ENCODE assay signal across 8 mouse cellular contexts in genomic region chr17:87282007-87282705, GRCm38 (mm10). TPM values are rescaled to one million over a fixed set of nuclear protein-coding genes. Genes with fewer than 3 reads are reported as not detected.
DNase-seq lines count a peak whose midpoint lies in the region; ATAC-seq and TF ChIP-seq lines count a peak whose summit lies in the region.

No protein-coding gene starts in this region.

- H3K9ac ChIP-seq in hindbrain, postnatal 0 days (replicated peaks; ENCODE audit: low read length) = peak overlapping the region; percentile 71

- 0 out of 2 replicates have a peak, but pooled peaks cover 10% of the 10 kb centered on the region for H3K4me1 ChIP-seq in hindbrain, postnatal 0 days (ENCODE audit: insufficient read depth, low read length)

- DNase-seq in ZHBTc4 (ENCODE audit: low read depth, low spot score) = peak; percentile 96
- peak; percentile 97 for DNase-seq in gastrocnemius, adult 2 months
- DNase-seq in hindbrain, postnatal 0 days (ENCODE audit: low spot score) = peak; percentile 68
- DNase-seq in left cerebral cortex, adult 2 months (ENCODE audit: extremely low spot score in 1 of 2, low spot score in 2 of 2) = peak; percentile 54 to 76
- DNase-seq in retina, postnatal 7 days (ENCODE audit: low read depth, low spot score) = peak; percentile 34
- DNase-seq in urinary bladder, adult 2 months (ENCODE audit: low spot score) = peak; percentile 73

- no peaks in the 10 kb centered on the region for H3K9me3 ChIP-seq in hindbrain, postnatal 0 days (ENCODE audit: low read length)

- H3K27ac ChIP-seq in gastrocnemius, adult 2 months = peak overlapping the region; percentile 100
- peak overlapping the region; percentile 72 for H3K27ac ChIP-seq in hindbrain, postnatal 0 days
- peak overlapping the region; percentile 84 for H3K27ac ChIP-seq in left cerebral cortex, adult 2 months
- peak overlapping the region; percentile 89 for H3K27ac ChIP-seq in macrophage

- intact Hi-C loops in gastrocnemius, adult 2 months (cut with DNase I) = loop anchor here (1.0 to 10.0 kb wide), 2 partner anchors 17 to 383 kb away; partner anchors contain the start of gene Mcfd2
- intact Hi-C loops in left cerebral cortex, adult 2 months (cut with DNase I) = loop anchor here (1.0 kb wide), 1 partner anchor 16 kb away; no protein-coding TSS in a partner anchor

- no peak for TF ChIP-seq CTCF in gastrocnemius, adult 2 months (IDR thresholded peaks at IDR 0.05)
- TF ChIP-seq CTCF in hindbrain, postnatal 0 days (IDR thresholded peaks at IDR 0.05; ENCODE audit: low read depth) = no peak
- no peak for TF ChIP-seq CTCF in left cerebral cortex, adult 2 months (IDR thresholded peaks at IDR 0.05)

- ATAC-seq in common myeloid progenitor, adult 5-6 weeks (replicated peaks; ENCODE audit: low read depth, poor library complexity, severe bottlenecking) = peak; percentile 75
- peak; percentile 77 for ATAC-seq in hindbrain, postnatal 0 days

- H3K27me3 ChIP-seq in hindbrain, postnatal 0 days (ENCODE audit: insufficient read depth, low read length) = peaks cover 7% of the 10 kb centered on the region

- under 1% methylated on average over 44 of the region's 44 CpGs for WGBS in hindbrain, postnatal 0 days
- WGBS in macrophage (ENCODE audit: missing documents) = 0% methylated on average over 36 of the region's 44 CpGs

- H3K79me2 ChIP-seq in macrophage (ENCODE audit: inconsistent target) = peaks cover 41% of the 10 kb centered on the region

- no peaks in the 10 kb centered on the region for H3K36me3 ChIP-seq in hindbrain, postnatal 0 days (ENCODE audit: insufficient read depth, low read length)
- H3K36me3 ChIP-seq in macrophage (ENCODE audit: inconsistent target) = no peaks in the 10 kb centered on the region; the same call in 1 of the 2 replicates

- peak overlapping the region; percentile 92 for H3K4me3 ChIP-seq in gastrocnemius, adult 2 months
- H3K4me3 ChIP-seq in hindbrain, postnatal 0 days (ENCODE audit: low read length) = peak overlapping the region; percentile 73
- H3K4me3 ChIP-seq in left cerebral cortex, adult 2 months = peak overlapping the region; percentile 92
- peak overlapping the region; percentile 42 for H3K4me3 ChIP-seq in macrophage (ENCODE audit: inconsistent target)

- H3K4me2 ChIP-seq in hindbrain, postnatal 0 days (ENCODE audit: low read depth, low read length) = peak overlapping the region; percentile 98

RNA-seq across cellular contexts. Expression of gene Ttc7, which starts 0.5 kb away (rescaled TPM):
- total RNA-seq in common myeloid progenitor, adult 5-6 weeks (2017) = 42.8 and 78.2 TPM in 2 replicates
- 10 to 100 TPM in 1 of 2 experiments, 1 to 10 TPM in 1; 8.9 to 15.9 TPM for total RNA-seq in gastrocnemius, adult 2 months (2021)
- total RNA-seq in hindbrain, postnatal 0 days (2014; rRNA removed) = 9.9 and 10.9 TPM in 2 replicates
- 9.0 and 13.3 TPM in 2 replicates for polyA plus RNA-seq in hindbrain, postnatal 0 days (2015; fragmentation: Nextera tagmentation; extraction: Ambion mirVana)
- total RNA-seq in left cerebral cortex, adult 2 months (2021) = 10 to 100 TPM; 11.8 to 13.2 TPM
- 100 to 1,000 TPM in 8 of 26 experiments, 10 to 100 TPM in 18; 23.2 to 147 (median 72.3) TPM for total RNA-seq in macrophage (2018; cell fraction: chromatin; rRNA removed)
- total RNA-seq in macrophage (2018; cell fraction: cytosol; rRNA removed) = 100 to 1,000 TPM in 5 of 26 experiments, 10 to 100 TPM in 21; 52.8 to 109 (median 71.9) TPM
- 100 to 1,000 TPM in 6 of 26 experiments, 10 to 100 TPM in 20; 39.5 to 126 (median 74.2) TPM for total RNA-seq in macrophage (2018; cell fraction: nucleus; rRNA removed)
- 61.6 to 83.0 TPM (median 63.6 TPM) in 3 replicates for polyA plus RNA-seq in macrophage (2018)
- polyA plus RNA-seq in urinary bladder, adult 2 months (2012; rRNA removed) = 14.6 and 20.5 TPM in 2 replicates

RNA-seq across cellular contexts. Expression of gene Mcfd2, which starts 16.4 kb away (rescaled TPM):
- 56.1 and 58.4 TPM in 2 replicates for total RNA-seq in common myeloid progenitor, adult 5-6 weeks (2017)
- total RNA-seq in gastrocnemius, adult 2 months (2021) = 10 to 100 TPM; 23.7 to 29.7 TPM
- total RNA-seq in hindbrain, postnatal 0 days (2014; rRNA removed) = 34.6 and 36.5 TPM in 2 replicates
- polyA plus RNA-seq in hindbrain, postnatal 0 days (2015; fragmentation: Nextera tagmentation; extraction: Ambion mirVana) = 40.4 and 41.0 TPM in 2 replicates
- 10 to 100 TPM; 56.6 to 60.0 TPM for total RNA-seq in left cerebral cortex, adult 2 months (2021)
- total RNA-seq in macrophage (2018; cell fraction: chromatin; rRNA removed) = 100 to 1,000 TPM in 5 of 26 experiments, 10 to 100 TPM in 21; 25.7 to 173 (median 52.5) TPM
- total RNA-seq in macrophage (2018; cell fraction: cytosol; rRNA removed) = 100 to 1,000 TPM; 132 to 231 (median 175) TPM
- total RNA-seq in macrophage (2018; cell fraction: nucleus; rRNA removed) = 100 to 1,000 TPM in 19 of 26 experiments, 10 to 100 TPM in 7; 31.8 to 178 (median 121) TPM
- polyA plus RNA-seq in macrophage (2018) = 156 to 279 TPM (median 184 TPM) in 3 replicates
- polyA plus RNA-seq in urinary bladder, adult 2 months (2012; rRNA removed) = 81.4 and 89.1 TPM in 2 replicates

Comparison
In these comparisons a context has a peak if more than half of its experiments do, and no peak if none do; other contexts are left out.
1. Peak in every context shown above with its lines: DNase-seq, ATAC-seq, H3K4me3 ChIP-seq and H3K27ac ChIP-seq.
2. DNase-seq: peak in every context shown above with its lines; median percentile 97 in gastrocnemius, adult 2 months; 96 in ZHBTc4; 73 in urinary bladder, adult 2 months; 68 in hindbrain, postnatal 0 days; 65 in left cerebral cortex, adult 2 months; 34 in retina, postnatal 7 days.
3. H3K4me3 ChIP-seq: peak in every context shown above with its lines; median percentile 92 in gastrocnemius, adult 2 months; 92 in left cerebral cortex, adult 2 months; 73 in hindbrain, postnatal 0 days; 42 in macrophage.